Mouse (Mus musculus): Measurements from ENCODE around the gene H6pd.
"Not testable (repeated sequence)": the region's sequence is repeated elsewhere in the genome, so short reads cannot be mapped to it uniquely, and the experiment has no call there.

H6pd gene

DNA sequence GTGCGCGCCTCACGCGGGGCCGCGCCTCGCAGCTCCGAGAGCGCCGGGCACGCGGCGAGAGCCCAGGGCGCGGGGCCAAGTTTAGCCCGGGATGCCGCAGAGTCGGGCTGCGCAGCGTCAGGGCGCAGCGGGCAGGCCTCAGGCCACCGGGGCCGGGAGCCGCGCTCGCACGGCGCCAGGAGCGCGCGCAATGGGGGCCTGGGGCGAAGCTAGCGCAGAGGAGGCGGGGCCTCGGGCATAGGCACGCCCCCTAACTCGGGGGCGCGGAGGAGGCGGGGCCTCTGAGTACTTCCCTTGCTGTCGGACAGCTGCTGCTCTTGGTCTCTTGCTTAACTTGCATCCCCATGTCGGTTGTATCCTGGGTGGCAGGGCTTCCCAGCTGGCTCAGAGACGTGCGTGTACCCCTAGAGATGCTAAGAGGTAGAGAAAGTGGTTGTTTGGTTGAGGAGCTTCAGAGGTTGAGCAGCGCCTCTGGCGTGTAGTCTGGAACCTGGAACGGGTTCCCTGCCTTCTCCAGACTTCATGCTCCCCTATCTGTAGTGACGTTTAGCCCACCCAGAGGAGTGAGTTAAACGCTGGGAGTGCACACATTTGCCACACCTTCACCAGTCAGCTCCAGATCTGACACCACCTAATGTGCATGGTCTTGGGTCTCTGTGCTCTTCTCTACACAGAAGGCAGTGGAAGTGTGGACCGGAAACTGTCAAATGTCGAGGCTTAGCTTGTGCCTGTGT is at the start of gene H6pd:
H6pd (minus strand) TSS at position 171 of the 734 bp plus-strand sequence.
- DNase-seq = peak; percentile 91

DNA sequence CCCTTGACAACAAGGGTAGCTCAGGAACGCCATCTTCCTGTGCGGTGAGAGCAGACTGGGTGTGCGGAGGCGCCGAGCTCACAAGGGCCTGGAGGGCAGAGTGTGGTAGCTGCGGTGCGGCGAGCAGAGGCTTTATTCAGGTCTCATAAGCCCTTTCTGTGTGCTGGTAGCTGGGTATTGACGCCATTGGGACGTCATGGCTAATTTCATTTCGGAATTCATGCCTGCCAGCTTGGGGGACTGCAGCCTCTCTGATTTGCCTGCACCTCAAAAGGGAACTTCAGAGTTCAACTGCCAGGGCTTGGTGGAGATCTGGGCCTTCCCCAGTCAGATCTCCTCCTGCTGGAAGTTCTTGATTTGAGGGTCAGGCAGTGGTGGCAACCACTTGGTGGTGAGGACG is 48.9 kb upstream of the H6pd start:
- no peak for DNase-seq

DNA sequence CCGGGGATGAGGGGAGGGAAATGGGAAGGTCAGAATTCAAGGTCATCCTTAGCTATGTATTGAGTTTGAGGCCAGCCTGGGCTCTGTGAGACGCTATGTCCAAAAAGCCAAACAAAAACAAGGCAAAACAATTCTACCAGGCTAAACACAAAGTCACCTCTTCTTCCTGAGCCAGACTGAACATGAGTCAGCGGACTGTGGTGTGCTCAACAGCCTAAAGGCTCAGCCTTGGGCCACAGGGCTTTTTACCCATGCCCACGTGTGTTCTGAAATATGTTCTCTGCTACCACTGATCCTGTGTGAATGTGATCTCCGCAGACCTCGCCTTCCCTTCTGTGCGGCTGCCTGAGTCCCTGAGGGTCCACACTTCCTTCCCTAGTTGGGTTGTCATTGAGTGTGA is 47.3 kb upstream of the H6pd start:
- no peak for DNase-seq

DNA sequence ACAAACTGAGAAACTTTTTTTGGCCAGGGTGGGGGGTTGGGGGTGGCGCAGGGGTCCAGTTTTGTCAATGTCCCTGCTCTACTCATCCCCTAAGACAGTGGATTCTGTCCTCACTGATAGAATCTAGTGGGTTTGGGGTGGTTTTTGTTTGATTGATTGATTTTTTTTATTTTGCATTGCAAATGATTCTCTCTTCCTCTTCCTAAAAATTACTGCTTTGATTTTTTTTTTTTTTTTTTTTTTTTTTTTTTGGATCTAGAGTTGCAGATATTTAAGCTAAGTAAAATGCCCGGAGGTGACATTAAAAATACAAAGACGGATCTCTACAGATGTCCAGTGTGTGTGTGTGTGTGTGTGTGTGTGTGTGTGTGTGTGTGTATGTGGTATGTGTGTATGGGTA is 43.6 kb upstream of the H6pd start:
- no peak for DNase-seq

DNA sequence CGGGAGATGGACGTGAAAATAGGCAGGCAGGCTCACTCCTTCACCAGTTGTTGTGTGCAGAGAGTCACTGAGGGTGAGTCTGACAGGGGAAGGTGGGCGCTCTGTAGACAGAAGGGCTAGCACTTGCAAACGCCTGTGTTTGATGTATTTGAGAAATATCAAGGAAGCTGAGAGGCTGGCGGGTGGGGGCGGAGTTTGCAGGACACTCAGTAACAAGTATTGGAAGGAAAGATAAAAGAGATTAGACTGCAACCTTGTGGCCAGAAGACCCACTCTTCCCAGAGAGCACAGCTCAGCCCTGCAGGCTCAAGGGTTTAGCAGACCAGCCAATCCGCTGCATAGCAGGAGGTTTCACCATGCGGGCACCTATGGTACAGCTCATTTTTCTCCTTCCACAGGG is 42.7 kb upstream of the H6pd start:
- DNase-seq = no peak

DNA sequence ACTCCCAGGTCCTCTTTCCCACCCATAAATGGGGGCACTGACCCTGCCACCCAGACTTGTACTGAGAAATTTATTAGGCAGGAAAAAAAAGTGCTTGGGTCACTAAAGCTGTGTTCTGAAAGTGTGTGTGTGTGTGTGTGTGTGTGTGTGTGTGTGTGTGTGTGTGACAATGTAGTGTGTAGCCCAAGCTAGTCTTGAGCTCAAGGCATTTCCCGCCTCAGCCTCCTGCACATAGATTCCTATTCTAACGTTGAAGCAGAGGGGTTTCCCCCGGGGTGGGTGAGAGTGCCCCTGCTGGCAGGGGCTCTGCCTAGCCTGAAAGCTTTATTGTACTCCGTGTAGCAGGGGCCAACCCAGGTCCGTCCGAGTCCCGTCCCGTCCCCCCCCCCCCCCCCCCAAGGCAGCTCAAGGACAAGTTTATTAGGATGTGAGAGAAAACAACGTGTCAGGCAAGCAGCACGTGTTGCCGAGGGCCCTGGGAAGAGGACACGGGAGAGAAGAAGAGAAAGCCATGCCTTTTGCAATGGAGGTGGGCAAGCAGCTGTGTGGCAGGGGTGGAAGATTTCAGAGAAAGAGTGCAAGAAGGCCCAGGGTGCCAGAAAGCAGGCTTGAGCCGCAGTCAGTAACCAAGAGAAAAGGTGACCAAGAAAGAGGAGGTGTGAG is 40.9 kb upstream of the H6pd start:
- no peak for DNase-seq

DNA sequence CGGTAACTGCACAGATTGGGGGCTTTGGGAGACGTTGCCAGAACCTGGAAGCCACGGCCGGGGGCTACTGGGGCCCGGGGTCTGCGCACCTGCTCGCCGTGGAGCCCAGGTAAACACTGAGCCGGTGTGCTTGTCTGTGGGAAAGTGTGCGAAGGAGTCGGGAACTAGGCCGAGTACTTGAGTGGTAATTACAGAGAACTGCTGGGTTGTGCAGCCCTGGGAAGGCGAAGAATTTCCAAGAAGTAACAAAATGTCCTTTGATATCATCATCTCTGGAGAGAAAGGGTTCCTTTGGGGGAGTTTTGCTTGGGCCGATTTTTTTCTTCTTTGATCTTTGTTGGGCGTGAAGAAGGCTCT is 40.3 kb upstream of the H6pd start:
- no peak for DNase-seq

DNA sequence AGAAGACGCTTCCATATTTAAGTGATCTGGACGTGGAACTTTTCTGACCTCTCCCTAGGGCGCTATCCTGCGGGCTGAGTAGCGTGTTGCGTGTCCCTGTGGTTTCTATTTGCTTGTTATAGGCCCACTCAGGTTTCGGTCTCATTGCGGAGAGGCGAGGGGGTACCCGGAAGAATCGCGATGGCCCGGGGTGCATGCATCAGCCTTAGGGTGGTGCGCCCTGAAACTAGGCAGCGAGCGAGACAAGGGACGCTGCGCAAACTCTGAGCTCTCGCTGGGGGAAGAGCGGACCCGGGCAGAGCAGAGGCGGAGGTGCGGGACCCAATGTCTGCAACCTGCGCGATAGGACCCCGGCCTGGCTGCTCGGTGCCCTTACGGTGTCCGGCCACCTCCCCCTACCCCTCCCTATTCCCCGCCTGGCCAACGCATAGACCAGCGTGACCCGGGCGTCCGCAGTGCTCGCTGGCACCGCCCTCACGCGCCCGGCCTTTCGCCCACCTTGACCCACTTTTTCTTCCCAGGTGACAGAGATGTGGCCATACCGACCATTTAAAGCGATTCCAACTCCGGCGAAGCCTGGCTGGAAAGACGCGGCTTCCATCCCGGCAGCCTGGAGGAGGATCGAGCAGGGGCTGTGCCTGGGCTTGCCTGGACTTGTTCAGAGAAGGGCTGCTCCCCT is 39.8 kb upstream of the H6pd start:
- DNase-seq = no peak

DNA sequence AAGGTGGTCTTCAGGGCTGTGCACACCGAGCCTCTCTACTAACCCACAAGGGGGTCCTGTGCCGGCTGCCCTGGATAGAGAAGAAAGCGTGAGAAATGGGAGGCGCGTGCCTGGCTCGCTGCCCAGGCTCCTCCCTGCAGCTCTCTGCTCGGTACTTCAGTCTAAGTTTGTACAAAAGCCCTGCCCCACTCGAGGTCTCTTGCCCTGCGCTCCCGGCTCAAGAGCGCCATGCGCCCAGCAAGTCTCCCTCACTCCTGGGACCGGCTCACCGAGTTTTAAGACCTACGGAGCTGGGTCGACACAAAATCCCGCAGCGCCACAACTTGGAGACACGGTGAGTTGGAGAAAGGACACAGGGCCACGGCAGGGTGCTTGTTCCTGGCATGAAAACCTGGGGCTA is 39.2 kb upstream of the H6pd start:
- peak; percentile 35 for DNase-seq

DNA sequence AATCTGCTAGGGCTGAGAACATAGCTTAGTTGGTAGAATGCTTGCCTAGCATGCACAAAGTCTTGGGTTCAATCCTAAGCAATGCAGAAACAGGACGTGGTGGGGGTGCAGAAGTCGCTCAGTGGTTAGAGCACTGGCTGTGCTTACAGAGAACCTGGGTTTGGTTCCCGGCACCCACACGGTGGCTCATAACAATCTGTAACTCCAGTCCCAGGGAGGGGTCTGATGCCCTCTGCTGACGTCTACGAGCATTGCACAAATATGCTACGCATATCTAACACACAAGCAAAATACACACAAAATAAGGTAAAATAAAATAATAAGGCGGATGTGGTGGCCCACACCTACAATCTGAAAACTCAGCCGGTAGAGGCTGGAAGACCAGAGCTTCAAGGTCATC is 34.8 kb upstream of the H6pd start:
- no peak for DNase-seq

DNA sequence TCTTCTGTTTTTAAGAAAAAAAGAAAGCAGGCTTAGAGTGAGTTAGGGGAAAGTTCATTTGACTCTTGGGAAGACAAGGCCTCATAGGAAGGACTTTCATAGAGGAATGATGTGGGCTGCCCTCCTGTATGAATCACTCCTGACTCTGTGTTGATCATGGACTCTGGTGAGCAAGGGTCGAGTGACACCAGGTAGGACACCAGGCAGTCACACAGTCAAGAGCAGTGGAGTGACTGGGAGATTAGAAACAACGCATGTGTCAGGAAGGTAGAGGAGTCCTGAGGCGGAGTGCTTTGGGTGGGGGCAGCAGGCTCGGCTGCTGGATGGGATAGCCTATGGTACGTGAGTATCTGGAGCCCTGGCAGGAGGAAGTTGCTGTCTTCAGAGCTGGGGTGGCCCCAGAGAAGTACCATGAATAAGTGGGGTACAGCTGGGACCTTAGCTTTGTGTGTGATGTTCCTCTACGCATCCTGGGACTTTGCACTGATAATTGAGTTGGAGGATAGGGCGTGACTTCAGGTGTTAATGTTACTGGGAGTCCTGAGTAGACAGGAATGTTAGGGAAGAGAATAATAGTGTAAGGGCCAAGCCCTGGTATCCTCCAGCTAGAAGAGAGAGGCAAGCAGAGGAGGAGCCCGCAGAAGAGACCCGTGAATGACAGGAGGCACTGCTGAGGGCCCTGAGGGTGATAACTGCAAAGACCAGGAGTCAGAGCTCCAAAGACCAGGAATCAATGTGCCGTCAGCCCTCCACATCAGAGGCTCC is 32.7 kb upstream of the H6pd start:
- DNase-seq = no peak

DNA sequence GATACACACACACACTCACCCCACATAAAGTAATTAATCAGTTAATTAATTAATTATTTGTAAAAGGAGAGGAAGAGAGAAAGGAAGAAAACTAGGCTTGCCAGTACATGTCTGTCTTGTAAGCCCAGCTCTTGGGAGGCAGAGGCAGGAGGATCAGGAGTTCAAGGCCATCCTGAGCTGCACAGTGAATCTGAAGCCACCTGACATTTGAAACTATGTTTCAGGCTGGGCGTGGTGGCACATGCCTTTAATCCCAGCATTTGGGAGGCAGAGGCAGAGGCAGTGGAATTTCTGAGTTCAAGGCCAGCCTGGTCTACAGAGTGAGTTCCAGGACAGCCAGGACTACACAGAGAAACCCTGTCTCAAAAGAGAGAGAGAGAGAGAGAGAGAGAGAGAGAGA is 32.0 kb upstream of the H6pd start:
- not testable (repeated sequence) for DNase-seq

DNA sequence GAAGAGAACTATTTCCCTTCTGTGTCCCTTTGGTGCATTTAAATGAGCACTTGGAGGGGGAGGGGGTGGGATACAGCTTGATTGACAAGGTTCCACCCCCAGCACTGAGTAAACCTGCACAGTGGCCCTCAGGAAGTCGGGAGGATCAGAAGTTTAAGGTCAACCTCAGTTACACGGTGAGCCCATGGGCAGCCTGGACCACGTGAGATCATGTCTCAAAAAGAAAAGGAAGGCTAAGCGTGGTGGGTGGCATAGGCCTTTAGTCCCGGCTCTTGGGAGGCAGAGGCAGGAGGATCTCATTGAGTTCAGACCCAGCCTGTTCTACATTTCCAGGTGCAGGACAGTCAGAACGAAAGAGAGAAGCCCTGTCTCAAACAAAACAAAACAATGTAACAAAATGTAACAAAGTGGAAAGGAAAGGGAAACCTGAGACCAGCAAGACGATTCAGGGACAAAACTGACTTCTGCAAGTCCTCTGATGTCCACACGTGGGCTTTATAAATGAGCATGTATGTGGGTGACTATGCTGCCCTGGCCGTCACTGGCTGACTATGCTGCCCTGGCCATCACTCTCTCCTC is 31.3 kb upstream of the H6pd start:
- no peak for DNase-seq

DNA sequence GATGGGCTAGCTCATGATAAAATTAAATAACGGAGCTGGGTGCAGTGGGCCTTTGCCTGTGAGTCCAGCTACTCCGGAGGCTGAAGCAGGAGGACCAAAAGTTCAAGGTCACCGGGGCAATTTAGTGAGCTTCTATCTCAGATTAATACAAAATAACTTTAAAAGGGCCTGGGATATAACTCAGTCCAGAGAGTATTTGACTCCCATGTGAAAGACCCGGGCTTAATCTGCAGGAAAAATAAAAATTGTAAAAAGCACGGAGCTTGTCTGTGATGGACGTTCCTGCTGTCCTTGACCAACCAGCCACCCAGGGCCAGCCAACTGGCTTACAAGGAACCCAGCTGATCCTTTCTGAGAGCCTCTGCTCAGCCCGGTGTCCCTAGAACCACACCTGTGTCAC is 29.7 kb upstream of the H6pd start:
- no peak for DNase-seq

DNA sequence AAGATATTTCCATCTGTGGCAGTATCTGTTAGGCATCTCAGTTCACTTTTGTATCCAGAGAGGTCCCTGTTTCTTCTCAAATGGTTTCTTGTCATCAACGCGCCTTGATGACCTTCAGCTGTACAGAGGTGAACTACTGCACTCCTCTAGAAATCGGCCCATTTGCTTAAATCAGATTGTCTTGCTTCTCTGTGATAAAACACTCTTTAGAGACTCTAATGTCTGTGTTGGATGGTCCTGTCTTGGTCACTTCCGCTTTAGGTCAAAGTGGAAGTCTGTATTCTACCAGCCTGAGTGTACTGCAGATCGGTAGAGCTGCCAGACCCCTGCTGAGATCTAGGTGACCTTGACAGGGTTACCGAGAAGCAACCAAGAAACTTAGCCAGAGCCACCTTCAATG is 27.3 kb upstream of the H6pd start:
- DNase-seq = no peak

DNA sequence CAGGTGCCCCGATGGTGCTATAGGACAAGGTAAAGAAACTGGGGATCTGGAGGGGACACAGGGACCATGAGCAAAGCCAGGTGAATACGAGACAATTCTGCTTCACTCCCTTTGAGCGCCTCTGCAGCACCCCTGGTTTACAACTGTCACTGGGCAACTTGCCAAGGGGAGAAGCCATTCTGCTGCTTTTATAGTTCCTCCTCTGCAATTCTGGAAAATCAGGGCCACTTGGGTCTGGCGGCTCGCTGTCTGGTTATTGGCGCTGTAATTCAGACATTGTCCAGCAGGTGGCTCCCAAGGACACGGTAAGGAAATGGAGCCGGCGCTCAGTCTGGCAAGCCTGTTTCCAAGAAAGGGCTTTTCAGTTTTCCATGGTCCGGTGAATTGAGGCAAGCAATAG is 26.5 kb upstream of the H6pd start:
- peak; percentile 79 for DNase-seq

DNA sequence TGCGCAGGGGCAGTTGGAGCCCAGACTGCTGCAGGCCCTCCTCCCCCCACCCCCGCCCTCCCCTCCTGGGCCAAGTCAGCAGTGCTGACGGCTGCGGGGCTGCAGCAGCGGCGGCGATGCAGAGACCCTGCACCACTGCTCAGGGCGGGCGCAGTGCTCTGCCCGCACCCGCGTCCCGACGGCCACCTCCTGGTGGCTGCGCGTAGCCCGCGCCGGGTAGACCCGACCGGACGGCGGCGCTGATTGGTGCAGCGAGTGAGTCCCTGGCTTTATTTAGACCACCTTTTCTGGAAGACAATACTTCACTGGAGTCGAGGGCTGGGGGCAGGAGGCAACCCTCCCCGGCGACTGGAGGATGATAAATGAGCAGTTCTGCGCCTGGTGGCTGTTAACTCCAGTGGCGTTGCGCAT is 24.4 kb upstream of the H6pd start:
- no peak for DNase-seq

DNA sequence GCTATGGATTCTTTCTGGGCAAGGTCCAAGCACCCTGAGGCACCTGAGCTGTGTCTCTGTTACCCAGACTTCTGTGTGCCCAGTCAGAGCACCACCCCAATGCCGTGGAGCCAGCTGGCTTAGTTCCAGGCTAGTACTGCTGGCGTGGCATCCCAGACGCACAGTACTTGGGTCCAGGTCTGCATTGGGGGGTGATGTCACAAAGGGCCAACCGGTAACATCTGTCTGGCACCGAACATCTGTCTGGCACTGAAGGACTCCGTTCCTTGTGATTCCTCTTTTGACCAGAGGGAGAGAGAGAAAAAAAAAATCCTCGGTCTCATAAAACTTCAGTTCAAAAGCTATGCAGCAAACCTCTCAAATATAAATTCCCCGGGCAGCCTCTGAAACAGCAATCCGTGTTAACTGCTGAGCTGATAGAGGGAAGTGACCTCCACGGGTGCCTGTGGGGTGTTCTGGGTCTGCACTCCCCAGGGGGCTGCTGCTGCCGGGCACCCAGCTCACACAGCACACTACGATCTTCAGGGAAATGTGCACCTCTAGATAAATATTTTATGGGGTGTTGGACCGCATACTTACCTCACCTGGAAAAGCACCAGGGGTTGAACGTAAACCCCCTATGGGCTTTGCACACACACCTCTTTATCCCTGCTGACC is 22.5 kb upstream of the H6pd start:
- no peak for DNase-seq

DNA sequence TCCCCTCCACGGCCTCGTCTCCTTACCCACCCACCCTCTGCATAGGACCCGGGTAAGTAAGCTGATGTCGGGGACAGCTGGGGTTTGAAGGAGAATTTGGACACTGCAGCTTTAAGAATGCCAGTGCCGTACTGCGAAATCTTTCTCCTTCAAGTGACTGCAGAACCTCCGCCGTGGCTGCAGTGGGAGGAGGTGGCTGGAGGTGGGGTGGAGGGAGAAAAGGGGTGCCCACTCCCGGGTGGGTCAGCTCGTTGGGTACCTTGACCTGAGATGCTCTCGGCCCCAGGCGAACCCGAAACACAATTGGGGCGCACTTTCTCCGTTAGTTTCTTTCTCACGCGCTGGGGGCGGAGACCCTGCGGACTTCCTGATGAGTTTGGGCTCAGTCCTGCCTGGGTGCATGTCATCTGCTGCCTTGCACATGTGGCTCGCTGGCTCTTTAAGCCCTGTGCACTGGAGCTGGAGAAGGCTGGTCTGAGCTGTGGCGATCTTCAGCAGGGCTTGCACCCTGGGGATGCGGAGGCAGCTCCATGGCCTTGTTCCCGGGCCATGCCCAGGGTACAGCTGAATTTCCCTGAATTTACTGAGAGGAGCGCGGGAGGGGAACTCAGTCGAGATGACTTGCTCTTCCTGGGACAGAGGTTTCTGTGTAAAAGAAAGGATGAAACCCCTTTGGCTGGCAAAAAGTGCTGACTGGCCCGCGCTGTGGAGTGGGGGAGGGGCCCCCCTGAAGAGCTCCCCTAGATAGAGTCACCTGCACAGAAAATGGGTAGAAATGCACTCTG is 21.8 kb upstream of the H6pd start:
- no peak for DNase-seq

DNA sequence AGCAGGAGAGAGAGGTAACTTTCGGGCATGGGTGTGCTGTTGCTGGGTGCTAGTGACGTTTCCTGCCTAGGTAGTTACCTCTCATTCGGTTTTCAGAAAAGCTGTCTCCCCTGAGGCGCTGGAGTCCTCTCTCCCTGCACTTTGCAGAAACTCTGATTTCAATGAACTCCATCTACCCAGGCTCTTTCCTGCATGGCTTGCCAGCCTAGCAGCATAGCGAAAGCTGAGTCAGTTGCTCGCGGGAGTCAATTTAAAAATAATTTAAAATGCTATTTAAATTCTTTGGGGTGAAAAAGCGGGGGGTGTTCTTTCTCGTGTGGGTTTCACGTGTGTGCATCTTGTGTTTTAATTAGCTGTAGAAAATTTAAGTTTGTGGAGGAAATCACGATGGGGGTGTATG is 21.1 kb upstream of the H6pd start:
- no peak for DNase-seq

DNA sequence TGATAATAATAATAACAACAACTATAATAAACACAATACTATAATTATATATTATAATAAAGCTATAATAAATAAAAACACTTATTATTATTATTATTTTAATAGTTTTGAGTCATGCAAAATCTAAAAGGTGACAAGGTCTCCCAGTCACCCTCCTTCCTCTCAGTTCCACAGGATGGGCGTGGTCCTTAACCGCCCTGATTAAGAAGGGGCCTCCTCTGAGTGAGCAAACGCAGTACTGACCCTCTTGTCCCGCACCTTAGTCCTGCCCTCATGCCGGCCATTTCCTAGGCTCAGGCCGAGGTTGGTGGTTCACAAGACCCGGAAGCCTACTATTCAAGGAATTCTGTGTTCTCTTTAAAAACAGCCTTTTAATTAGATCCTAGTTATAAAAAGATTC is 14.7 kb upstream of the H6pd start:
- DNase-seq = no peak

Measured in liver (tissue).